Mouse (Mus musculus) kidney, embryonic 16.5 days (tissue): Measurements from ENCODE around the gene Dlg1. TPM values are rescaled to one million over a fixed set of nuclear protein-coding genes. Genes with fewer than 3 reads are reported as not detected.

Experiments
- ATAC-seq: fragments of 200-750 bp; cut with Nextera tagmentation; 2 replicates; pipeline ENCODE4 v1.8.0; 2017; ENCODE audit warnings: moderate TSS enrichment; ENCODE audit not compliant: low FRiP score, low TSS enrichment
- H3K27ac ChIP-seq: fragments of 300-500 bp; sonication (generic); 2 replicates; pipeline ENCODE4 v1.5.1; 2014; ENCODE audit warnings: low read length
- H3K27me3 ChIP-seq: fragments of 300-500 bp; sonication (generic); 2 replicates; pipeline ENCODE4 v1.6.1; 2014; ENCODE audit warnings: low read length, control low read depth, mixed read lengths; ENCODE audit not compliant: insufficient read depth
- H3K36me3 ChIP-seq: fragments of 300-500 bp; sonication (generic); 2 replicates; pipeline ENCODE4 v1.6.1; 2014; ENCODE audit warnings: low read length, control low read depth, mixed read lengths; ENCODE audit not compliant: insufficient read depth
- H3K4me1 ChIP-seq: fragments of 300-500 bp; sonication (generic); 2 replicates; pipeline ENCODE4 v1.6.1; 2014; ENCODE audit warnings: low read length, control low read depth, mixed read lengths; ENCODE audit not compliant: insufficient read depth
- H3K4me2 ChIP-seq: fragments of 300-500 bp; sonication (generic); replicated peaks from 2 replicates; pipeline ENCODE4 v1.6.1; 2014; ENCODE audit warnings: low read depth, low read length
- H3K4me3 ChIP-seq: fragments of 300-500 bp; sonication (generic); 2 replicates; pipeline ENCODE4 v1.5.1; 2014; ENCODE audit warnings: mild to moderate bottlenecking, low read length
- H3K9ac ChIP-seq: fragments of 300-500 bp; sonication (generic); replicated peaks from 2 replicates; pipeline ENCODE4 v1.6.1; 2014; ENCODE audit warnings: low read length
- H3K9me3 ChIP-seq: fragments of 300-500 bp; sonication (generic); 2 replicates; pipeline ENCODE4 v1.6.1; 2016; ENCODE audit warnings: low read length, control low read depth
- WGBS: fragments of 180-500 bp; shearing (Covaris S2); extraction: QIAGEN DNeasy Blood & Tissue Kit; methylation state at CpG from one replicate; pipeline ENCODE4 v1.1.7; 2014; 5-methylcytosine and 5-hydroxymethylcytosine counted together
- polyA plus RNA-seq: library from polyadenylated mRNA; unstranded; fragments of >200 nt; fragmentation: Nextera tagmentation; extraction: Ambion mirVana; gene quantifications from 2 replicates; pipeline ENCODE4 v1.2.1, GENCODE M21; 2015

The Dlg1 gene
- polyA plus RNA-seq, 1 experiment from 2014 or later = 25.5 TPM

DNA sequence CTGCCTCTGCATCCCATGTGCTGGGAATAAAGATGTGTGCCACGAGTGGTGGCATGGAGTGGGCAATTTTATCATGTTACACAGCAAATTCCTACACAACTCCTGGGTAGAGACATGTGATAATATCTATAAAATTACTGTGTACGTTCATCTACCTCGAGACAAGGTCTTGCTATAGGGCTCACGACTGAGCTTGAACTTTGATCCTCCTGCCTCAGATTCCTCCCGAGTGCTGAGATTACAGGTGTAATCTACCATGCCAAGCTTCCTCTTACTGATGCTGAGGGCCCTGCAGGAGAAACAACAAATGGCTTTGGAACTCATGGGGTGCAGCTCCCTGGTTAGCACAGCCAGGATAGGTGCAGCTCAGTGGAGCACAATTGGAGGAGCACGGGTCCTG is 261.1 kb downstream of the Dlg1 start:
- ATAC-seq = no peak
- H3K4me1 ChIP-seq = 0 out of 2 replicates have a peak, but pooled peaks cover 4% of the 10 kb centered on the region
- H3K27me3 ChIP-seq = no peaks in the 10 kb centered on the region
- 79% methylated on average over 6 of the region's 6 CpGs for WGBS
- H3K4me2 ChIP-seq = no peak overlapping the region
- no peak overlapping the region for H3K4me3 ChIP-seq
- H3K9me3 ChIP-seq = no peaks in the 10 kb centered on the region
- H3K27ac ChIP-seq = no peak overlapping the region
- no peak overlapping the region for H3K9ac ChIP-seq
- no peaks in the 10 kb centered on the region for H3K36me3 ChIP-seq

Other genes starting within 250 kb of the Dlg1 start
- 30.5 and 37.1 TPM in 2 replicates for gene Bdh1, start 241.2 kb upstream of the Dlg1 start, polyA plus RNA-seq
- 0.66 and 0.90 TPM in 2 replicates for gene Meltf, start 215.4 kb downstream of the Dlg1 start, polyA plus RNA-seq